Mouse (Mus musculus) testis, postnatal 10 days (tissue): ENCODE data around the gene Pnliprp2.

Experiments used
- DNase-seq: peaks from one replicate; pipeline ENCODE4 v3.0.0; 2021; ENCODE audit warnings: low spot score

The Pnliprp2 gene

GRCm38 (mm10) chr19:58759423-58759822 lies at the start of gene Pnliprp2:
Gene Pnliprp2, plus strand, starts transcription at chr19:58759719.
- DNase-seq: peak; percentile 56

DNA sequence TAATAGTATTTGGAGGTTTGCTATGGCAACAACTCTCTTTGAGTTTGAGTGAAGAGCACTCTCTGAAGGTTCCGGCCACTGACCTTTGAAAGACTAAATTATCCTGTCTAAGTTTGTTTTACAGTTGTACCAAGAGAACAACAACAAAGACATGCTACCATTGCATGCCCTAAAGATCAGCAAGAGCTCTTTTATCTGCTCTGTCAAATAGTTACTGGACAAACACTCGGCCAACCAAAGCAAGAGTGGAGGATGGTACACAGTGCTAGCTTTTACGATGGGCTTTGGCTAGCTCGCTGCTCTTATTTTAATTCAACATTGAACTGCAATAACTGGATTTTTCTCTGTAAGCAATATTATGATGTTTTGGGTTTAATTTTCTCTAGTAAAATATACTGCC lies 41.6 kb upstream of the Pnliprp2 start:
- DNase-seq: no peak

DNA sequence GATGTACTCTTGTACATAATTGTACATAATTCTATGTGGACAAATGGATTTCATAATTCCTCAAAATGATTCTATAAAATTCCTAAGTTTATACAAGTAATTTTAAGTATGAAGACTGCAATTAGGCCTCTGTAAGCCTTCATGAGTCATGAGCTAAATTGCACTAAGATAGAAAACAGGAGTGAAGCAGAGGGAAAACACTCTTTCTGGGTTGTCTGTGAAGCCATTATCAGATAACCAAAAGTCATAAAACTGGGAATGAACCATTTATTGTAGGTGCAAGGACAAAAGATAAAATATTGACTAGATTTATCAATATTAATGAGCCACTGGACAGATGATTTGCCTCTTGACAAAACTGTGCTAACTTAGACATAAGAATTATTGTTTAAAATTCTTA lies 39.1 kb upstream of the Pnliprp2 start:
- DNase-seq: no peak

DNA sequence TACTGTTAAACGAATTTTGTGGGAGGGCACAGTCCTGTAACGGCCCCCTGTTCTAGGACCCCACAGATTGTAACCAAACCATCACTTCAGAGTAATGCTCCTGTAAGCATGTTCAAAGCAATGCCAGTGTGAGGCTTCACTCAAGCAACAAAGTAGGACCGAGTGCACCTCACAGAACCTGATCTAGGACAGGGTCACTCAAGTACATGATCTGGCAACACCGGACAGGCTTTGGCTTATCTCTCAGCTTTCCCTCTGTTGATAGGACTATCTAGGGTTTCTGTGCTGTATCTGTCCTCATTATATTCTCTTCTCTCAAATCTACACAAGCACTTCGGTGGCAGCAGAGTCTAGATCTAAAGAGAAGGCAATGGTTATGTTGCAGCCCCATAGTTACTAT lies 33.0 kb upstream of the Pnliprp2 start:
- DNase-seq: no peak

DNA sequence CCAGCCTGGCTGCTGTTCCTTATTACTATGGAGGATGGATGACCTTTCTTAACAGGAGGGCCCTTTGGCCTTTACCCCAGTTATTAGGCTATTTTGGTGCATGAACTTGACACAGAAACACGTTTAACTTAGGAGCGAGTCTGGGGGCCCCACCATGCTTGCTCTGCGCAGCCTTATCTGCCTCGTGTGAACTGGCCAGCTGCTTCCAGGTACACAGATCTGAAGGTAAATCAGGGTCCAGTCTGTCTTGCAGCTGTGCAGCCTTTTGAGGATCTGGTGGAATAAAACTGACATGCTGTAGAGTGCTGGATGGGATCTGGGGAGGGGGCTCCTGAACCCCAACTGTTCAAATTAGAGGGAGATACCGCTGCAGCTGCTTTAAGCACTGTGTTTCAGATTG lies 31.8 kb upstream of the Pnliprp2 start:
- no peak for DNase-seq

DNA sequence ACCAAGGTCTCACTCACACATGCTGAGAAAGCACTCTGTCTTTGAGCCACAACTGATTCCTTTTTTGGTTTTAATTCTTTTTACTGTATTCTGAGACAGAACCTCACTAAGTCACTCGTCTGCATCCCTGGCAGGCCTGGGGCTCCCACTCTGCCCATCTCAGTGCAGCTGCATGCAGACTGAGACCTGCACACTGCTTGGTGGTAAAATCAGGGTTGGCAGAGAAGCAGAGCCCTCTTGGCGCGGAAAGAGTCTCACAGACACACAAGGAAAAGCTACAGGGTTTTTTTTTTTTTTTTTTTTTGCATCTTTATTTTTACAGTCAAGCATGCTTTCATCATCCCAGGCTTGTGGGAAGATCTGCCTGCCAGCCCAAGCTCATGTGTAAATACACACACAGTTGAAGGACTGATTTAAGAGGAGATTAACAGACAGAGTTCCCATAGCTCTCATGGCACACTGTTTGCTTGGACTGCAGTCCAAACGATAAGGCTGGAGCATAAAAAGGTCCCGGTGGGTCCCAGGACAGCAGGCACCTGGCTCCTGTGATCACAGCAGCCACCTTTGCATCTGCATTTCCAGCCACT lies 31.0 kb upstream of the Pnliprp2 start, which contains the start of gene Pnliprp1:
Gene Pnliprp1 (plus strand): TSS at position 443 of the 587 bp plus-strand sequence.
- no peak for DNase-seq

GRCm38 (mm10) chr19:58733216-58733615 lies 26.3 kb upstream of the Pnliprp2 start:
- DNase-seq: peak; percentile 7

- peak; percentile 13 for DNase-seq
Measured at GRCm38 (mm10) chr19:58738111-58738510, 21.4 kb upstream of the Pnliprp2 start.

GRCm38 (mm10) chr19:58741036-58741435 lies 18.5 kb upstream of the Pnliprp2 start:
- DNase-seq: peak; percentile 7

GRCm38 (mm10) chr19:58742711-58743110 lies 16.8 kb upstream of the Pnliprp2 start:
- DNase-seq: peak; percentile 19

- DNase-seq: peak; percentile 27
Measured at GRCm38 (mm10) chr19:58743736-58744135, 15.8 kb upstream of the Pnliprp2 start.

- peak; percentile 36 for DNase-seq
Measured at GRCm38 (mm10) chr19:58747498-58748000, 12.0 kb upstream of the Pnliprp2 start.

DNA sequence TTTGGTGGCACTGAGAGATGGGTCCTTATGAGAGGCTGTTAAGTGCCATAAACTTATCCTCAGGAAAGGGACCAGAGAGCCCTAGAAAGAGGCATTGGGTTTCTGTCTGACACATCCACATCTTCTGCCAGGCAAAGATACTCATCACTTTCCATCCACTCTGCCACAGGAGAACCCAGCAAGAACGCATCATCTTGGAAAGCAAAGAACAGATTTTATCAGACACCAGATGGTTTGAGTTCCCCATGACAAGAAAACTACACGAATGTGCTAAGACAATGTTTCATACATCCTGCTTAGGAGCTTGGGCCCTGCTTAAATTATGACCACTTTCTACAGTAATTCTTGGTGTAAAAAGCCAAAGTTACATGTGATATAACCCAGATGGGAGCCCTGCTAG lies 8.7 kb upstream of the Pnliprp2 start:
- DNase-seq: peak; percentile 2

GRCm38 (mm10) chr19:58751504-58751903 lies 8.0 kb upstream of the Pnliprp2 start:
- no peak for DNase-seq

GRCm38 (mm10) chr19:58758871-58759270 lies 648 bp upstream of the Pnliprp2 start:
- no peak for DNase-seq

DNA sequence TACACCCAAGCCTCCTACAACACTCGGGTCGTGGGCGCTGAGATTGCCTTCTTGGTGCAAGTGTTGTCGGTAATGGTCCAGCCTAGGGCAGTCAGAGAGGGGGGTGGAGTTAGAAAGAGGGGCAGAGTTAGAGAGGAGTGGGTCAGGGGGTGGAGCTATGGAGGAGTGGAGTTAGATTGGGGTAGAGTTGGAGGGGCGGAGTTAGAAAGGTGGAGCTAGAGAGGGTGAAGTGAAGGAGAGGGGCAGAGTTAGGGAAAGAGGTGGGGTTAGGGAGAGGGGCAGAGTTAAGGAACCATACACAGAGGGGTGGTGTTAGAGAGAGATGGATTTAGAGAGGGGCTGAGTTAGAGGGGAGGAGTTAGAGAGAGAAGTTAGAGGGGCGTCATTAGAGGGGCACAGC lies 2.8 kb downstream of the Pnliprp2 start:
- no peak for DNase-seq

GRCm38 (mm10) chr19:58762848-58763541 lies 3.5 kb downstream of the Pnliprp2 start:
- peak; percentile 86 for DNase-seq

DNA sequence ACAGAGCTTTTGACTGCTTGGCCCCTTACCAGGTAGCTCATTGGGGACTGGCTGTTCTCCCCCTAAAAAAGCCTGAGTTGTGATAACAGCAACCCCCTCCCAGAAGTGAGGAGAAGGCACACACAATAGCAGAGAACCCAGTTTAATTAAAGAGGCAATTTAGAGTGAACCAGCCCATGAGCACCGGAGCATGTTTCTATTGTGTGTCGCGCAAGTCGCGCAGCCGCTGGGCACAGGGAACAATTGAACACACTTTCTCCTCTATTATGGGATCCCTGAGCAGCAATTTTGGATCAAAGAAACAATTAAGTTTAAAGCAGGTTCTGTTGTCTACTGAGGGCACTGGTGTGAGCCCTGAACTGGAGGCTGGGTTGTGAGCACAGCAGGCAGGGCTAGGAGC lies 7.8 kb downstream of the Pnliprp2 start:
- DNase-seq: no peak

- no peak for DNase-seq
Measured at GRCm38 (mm10) chr19:58776461-58776860, 16.9 kb downstream of the Pnliprp2 start.

GRCm38 (mm10) chr19:58781566-58781965 lies 22.0 kb downstream of the Pnliprp2 start:
- no peak for DNase-seq

DNA sequence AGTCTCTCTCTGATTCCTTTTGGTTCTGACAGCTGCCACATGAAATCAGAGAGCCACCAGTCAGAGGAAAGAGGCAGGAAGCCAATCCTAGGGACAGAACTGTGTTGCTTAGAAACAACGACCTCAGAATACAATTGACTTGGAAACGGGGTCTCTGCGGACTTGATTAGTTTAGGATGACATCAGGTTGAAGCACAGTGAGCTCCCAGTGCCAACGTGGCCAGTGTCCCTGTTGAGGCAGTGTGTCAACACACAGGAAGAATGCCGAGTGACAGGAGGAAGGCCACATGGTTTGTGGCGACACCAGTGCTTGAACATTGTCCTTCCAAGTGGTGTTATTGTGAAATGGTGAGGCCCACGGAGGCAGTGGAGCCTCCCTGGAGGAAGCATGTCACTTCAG lies 24.4 kb downstream of the Pnliprp2 start:
- no peak for DNase-seq

DNA sequence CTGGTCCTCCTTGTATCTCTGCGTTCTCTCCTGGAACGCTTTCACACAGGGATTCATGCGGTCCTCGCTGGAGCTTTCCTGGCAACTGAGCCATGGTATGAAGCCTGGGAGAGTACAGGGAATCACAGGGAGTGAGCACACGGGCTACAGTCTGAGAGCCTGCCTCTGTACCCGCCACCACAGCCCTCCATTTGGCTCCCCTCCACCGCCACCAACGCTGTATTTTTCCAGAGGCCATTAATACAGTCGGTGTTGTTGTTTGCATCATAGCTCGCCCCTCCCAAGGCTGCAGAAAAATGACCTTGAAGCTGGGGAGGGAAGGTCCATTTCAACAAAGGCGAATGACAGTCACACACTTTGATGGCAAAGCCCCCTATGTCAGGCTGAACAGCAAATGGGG lies 29.7 kb downstream of the Pnliprp2 start:
- DNase-seq: no peak

GRCm38 (mm10) chr19:58794284-58794683 lies 34.8 kb downstream of the Pnliprp2 start, which contains the start of gene 1700019N19Rik:
Gene 1700019N19Rik, minus strand, starts transcription at chr19:58794461.
- no peak for DNase-seq
